Mouse (Mus musculus) thymus, adult 18-20 months (tissue): ENCODE data around the gene Ckap5.
"Not testable (repeated sequence)": the region's sequence is repeated elsewhere in the genome, so short reads cannot be mapped to it uniquely, and the experiment has no call there.

Experiments
- DNase-seq, 2 experiments: peaks; one replicate each; pipeline ENCODE4 v3.0.0; 2022; ENCODE audit warnings: mixed read lengths in 2 of 2

The Ckap5 gene

GRCm38 (mm10) chr2:91526294-91527146 lies at the start of gene Ckap5:
Gene Ckap5 (plus strand): TSS chr2:91526762.
- DNase-seq, result peak; percentile 81 to 89

DNA sequence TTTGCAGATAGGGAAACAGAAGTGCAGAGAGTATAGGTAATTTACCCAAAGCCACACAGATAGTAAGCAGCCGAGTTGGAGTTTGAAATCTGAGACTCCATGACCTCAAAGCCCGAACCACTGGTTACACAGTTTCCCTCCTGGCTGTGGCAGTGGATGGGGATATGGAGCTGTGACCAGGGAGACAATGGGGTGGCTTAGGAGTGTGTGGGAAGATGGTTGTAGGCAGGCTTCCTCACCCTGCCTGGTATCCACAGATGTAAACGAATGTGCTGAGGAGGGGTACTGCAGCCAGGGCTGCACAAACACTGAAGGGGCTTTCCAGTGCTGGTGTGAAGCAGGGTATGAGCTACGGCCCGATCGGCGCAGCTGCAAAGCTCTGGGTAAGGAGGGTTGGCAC lies 49.7 kb upstream of the Ckap5 start:
- DNase-seq, result no peak

DNA sequence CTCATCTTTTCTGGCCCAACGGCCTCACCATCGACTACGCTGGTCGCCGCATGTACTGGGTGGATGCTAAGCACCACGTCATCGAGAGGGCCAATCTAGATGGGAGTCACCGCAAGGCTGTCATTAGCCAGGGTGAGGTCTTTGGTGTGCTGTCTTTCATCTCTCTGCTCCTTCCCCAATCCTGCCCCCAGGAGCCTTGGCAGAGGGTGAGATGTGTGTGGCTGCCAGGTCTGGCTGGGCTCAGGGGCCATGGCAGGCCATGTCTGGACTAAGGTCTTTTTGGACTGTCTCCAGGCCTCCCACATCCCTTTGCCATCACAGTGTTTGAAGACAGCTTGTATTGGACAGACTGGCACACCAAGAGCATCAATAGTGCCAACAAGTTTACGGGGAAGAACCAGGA lies 46.2 kb upstream of the Ckap5 start:
- DNase-seq, result no peak

- no peak for DNase-seq
Observed at GRCm38 (mm10) chr2:91480805-91481514, 45.6 kb upstream of the Ckap5 start.

DNA sequence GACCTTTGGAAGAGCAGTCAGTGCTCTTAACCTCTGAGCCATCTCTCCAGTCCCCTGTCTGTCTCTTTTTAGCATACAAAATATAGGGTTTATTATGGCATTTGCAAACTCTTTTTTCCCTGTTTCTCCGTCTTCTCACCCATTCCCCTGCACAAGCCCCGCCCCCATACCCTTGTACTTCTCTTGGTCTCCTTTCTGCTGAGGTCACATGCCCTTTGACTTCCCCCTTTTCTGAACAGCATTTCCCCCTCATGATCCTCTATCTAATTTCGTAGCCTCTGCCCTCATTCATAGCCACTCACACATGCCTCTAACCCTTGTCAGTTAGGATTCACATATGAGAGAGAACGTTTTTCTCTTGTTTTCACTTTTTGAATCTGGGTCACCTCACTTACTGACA lies 41.9 kb upstream of the Ckap5 start:
- no peak for DNase-seq

DNA sequence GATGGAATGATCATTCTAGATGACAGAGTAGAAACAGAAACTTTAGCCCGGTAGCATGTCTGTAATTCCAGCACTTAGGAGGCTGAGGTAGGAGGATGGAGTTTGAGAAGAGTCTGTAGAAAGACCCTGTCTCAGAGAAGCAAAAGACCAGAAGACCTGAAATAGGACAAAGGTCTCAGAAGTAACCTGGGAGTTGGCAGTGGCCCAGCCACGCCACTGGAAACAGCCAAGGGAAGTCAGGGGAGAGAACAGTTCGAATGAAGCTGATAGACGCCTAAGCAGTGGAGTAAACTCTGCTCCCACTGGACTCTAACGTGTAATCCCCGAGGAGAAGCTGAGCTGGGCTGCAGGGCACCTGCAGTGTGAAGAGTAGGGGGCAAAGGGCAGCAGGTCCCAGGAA lies 41.3 kb upstream of the Ckap5 start:
- no peak for DNase-seq

- DNase-seq, result not testable (repeated sequence)
Observed at GRCm38 (mm10) chr2:91487295-91487694, 39.3 kb upstream of the Ckap5 start.

DNA sequence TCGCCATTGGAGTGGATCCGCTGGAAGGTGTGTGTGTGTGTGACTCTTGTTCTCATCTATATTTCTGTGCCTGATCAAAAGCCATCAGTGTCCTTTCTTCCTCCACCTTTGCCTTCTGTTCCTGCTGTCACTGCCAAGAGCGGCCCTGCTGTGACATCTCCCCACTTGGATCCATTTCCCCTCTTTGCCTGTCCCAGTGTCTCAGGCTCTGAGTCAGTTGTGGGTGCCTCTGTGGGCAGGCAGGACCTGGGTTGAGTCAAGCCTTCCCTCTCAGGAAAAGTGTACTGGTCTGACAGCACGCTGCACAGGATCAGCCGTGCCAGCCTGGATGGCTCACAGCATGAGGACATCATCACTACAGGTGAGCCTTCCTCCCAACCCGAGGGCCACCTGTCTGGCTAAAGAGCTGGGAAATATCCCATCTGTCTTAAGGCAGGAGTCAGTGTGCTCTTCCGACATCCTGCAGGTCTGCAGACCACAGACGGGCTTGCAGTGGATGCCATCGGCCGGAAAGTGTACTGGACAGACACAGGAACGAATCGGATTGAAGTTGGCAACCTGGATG lies 34.4 kb upstream of the Ckap5 start:
- no peak for DNase-seq

GRCm38 (mm10) chr2:91493981-91494380 lies 32.6 kb upstream of the Ckap5 start:
- no peak for DNase-seq

DNA sequence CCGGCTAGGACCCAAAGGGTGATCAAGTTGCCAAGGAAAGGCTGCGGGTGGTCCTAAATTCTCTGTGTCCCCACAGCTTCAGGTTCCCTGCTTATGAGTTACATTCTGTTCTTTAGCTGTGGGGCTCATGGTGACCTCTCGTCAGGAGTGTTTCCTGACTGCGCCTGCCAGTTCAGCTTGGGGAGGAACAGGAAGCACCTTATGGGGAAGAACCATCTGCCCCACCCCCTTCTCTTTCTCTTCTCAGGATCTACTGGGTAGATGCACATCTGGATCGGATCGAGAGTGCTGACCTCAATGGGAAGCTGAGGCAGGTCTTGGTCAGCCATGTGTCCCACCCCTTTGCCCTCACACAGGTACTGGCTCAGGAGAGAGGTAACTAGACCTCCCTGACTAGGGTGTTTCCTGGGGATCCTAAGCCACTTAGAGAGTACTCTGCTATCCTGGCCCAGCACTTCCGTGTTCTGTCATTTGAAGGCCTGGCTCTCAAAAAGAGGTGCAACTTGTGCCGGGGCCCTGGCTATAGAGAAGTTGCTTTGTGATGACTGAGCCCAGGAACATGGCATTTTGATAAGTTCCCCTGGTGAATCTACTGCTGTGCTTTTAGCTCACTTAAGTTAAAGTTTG lies 28.4 kb upstream of the Ckap5 start:
- DNase-seq, result no peak

- no peak for DNase-seq
Observed at GRCm38 (mm10) chr2:91508076-91508475, 18.5 kb upstream of the Ckap5 start.

DNA sequence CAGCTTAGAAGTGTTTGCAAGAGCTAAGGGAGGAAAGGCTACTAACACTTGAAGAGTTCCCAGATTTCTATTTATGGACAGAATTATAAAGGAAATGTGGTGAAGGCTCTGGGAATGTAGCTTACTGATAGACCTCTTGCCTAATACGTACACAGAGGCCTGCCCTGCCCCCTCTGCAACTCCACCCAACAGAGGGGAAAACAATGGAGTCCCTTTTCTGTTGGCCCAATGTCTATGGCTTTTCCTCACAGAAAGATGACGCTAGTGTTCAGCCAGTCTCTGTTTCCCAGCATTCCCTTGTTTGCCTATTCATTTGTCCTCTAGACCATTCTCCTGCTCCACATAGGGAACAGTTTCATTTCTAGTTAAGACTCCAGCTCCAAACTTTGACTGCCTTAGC lies 9.4 kb upstream of the Ckap5 start:
- DNase-seq, result no peak

GRCm38 (mm10) chr2:91527147-91527486 lies 555 bp downstream of the Ckap5 start:
- no peak for DNase-seq

- DNase-seq, result peak; percentile 78 to 80
Observed at GRCm38 (mm10) chr2:91537588-91538205, 11.1 kb downstream of the Ckap5 start.

GRCm38 (mm10) chr2:91568125-91568524 lies 41.6 kb downstream of the Ckap5 start:
- no peak for DNase-seq

DNA sequence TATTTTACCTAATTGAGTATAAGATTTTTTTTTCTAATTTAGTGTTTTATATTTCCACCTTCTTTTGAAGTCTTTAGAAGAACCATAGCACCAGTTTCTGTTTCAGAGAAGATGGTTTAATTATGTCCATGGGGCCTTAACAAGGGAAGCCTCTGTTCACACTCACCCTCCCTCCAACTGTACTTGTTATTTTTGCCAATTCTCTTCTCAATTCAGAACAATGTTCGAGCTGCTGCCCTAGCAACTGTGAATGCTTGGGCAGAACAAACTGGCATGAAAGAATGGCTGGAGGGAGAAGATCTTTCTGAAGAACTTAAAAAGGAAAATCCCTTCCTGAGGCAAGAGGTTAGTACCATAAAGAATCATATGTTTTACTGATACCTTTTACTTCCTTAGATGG lies 54.3 kb downstream of the Ckap5 start:
- DNase-seq, result no peak

- DNase-seq, result no peak
Observed at GRCm38 (mm10) chr2:91586242-91586641, 59.7 kb downstream of the Ckap5 start.

- DNase-seq, result no peak
Observed at GRCm38 (mm10) chr2:91600475-91600874, 73.9 kb downstream of the Ckap5 start.

GRCm38 (mm10) chr2:91602389-91602788 lies 75.8 kb downstream of the Ckap5 start:
- DNase-seq, result no peak

- not testable (repeated sequence) for DNase-seq
Observed at GRCm38 (mm10) chr2:91609370-91609769, 82.8 kb downstream of the Ckap5 start.

DNA sequence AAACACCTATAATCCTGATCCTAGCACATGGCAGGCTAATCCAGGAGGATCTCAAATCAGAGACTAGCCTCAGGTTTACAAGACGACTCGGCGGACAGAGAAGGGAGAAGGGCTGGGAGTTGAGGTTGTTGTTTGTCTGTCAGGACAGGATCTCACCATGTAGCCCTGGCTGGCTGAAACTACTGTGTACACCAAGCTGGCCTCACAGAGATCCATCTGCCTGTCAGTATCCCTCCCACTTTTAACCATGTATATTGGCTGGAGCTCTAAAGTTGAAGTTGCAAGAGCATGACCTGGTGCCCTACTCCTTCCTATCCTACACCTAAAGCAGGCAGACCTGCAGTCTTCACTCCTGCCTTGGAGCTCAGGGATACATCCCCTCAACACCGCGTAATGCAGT lies 95.8 kb downstream of the Ckap5 start:
- DNase-seq, result no peak

- DNase-seq, result not testable (repeated sequence)
Observed at GRCm38 (mm10) chr2:91623366-91623765, 96.8 kb downstream of the Ckap5 start.

GRCm38 (mm10) chr2:91627486-91627885 lies 100.9 kb downstream of the Ckap5 start:
- DNase-seq, result no peak
